Mouse (Mus musculus) liver, postnatal 0 days (tissue): ENCODE data around the gene Prr14l.

Experiments
- CTCF ChIP-seq: sonication (generic); IDR thresholded peaks from 2 replicates; pipeline ENCODE4 v1.5.1; 2016; ENCODE audit warnings: antibody characterized with exemption, low read depth
- EP300 ChIP-seq: IDR thresholded peaks from 2 replicates; pipeline ENCODE4 v1.6.1; 2016; ENCODE audit warnings: antibody characterized with exemption, low read depth, mild to moderate bottlenecking

- no peak for TF ChIP-seq EP300
- TF ChIP-seq CTCF, result no peak
Measured at GRCm38 (mm10) chr5:32784726-32785125, 69.3 kb downstream of the Prr14l start.
